Mouse (Mus musculus): ENCODE results near the gene Smim26. TPM values are rescaled to one million over a fixed set of nuclear protein-coding genes. Genes with fewer than 3 reads are reported as not detected.
"Not testable (repeated sequence)": the region's sequence is repeated elsewhere in the genome, so short reads cannot be mapped to it uniquely, and the experiment has no call there.

Smim26 gene
- 10 to 100 TPM; 57.0 to 69.0 TPM for total RNA-seq (2021)

- peak; percentile 65 to 66 for DNase-seq (ENCODE audit: extremely low spot score in 1 of 2, low spot score in 1 of 2)
Measured at GRCm38 (mm10) chr2:144593951-144594651, at the start of gene Smim26. TSS of gene Smim26 (plus strand) at chr2:144594054.

GRCm38 (mm10) chr2:144544630-144545029 is 49.2 kb upstream of the Smim26 start:
- DNase-seq (ENCODE audit: extremely low spot score in 1 of 2, low spot score in 1 of 2): no peak

GRCm38 (mm10) chr2:144545061-144545460 is 48.8 kb upstream of the Smim26 start:
- DNase-seq (ENCODE audit: extremely low spot score in 1 of 2, low spot score in 1 of 2): no peak

DNA sequence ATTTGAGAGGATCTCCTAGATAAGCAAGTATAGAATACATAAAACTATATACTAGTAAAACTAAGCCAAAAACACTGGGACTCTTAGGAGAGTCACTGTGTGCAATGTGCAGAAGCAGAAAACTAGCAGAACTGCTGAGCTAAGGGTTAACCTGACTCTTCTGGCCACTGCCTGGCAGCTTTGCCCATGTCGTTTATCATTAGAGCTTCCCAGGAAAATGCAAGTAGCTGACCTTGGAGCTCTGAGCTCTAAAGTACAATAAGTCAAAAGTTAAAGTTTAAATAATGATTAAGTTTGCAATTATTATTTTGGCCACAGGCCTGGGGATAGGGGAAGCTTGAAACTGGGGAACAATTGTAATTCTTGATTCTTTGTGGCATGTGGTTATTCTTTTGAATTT is 48.4 kb upstream of the Smim26 start:
- DNase-seq (ENCODE audit: extremely low spot score in 1 of 2, low spot score in 1 of 2): no peak

GRCm38 (mm10) chr2:144547559-144547958 is 46.3 kb upstream of the Smim26 start:
- no peak for DNase-seq (ENCODE audit: extremely low spot score in 1 of 2, low spot score in 1 of 2)

- peak; percentile 52 to 67 for DNase-seq (ENCODE audit: extremely low spot score in 1 of 2, low spot score in 1 of 2)
Measured at GRCm38 (mm10) chr2:144550529-144550928, 43.3 kb upstream of the Smim26 start, which contains the start of gene Rbbp9. TSS of gene Rbbp9 (minus strand) at chr2:144550869.

DNA sequence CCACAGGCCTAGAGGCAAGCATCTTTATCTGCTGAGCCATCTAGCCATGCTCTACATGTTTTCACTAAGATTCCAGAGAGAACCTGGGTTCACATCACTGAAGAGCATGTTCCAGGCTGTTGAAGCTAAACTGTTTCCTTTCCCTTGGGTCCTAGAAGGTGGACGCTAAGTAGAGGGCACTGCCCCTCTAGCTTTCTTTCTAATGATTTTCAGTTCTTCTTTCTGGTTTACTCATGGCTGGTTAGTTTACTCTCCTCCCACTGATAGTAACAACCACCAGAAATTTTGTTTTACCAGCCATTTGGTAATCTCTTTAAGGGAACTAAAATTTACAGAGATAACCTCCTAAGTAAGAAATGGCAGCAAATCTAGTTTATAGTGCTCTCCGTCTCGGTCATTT is 39.9 kb upstream of the Smim26 start:
- DNase-seq (ENCODE audit: extremely low spot score in 1 of 2, low spot score in 1 of 2): no peak

GRCm38 (mm10) chr2:144555286-144555819 is 38.5 kb upstream of the Smim26 start:
- DNase-seq (ENCODE audit: extremely low spot score in 1 of 2, low spot score in 1 of 2): no peak

- peak; percentile 84 to 91 for DNase-seq (ENCODE audit: extremely low spot score in 1 of 2, low spot score in 1 of 2)
Measured at GRCm38 (mm10) chr2:144555820-144556552, 37.9 kb upstream of the Smim26 start, which contains the start of gene Sec23b. TSS of gene Sec23b (plus strand) at chr2:144556229.

- no peak for DNase-seq (ENCODE audit: extremely low spot score in 1 of 2, low spot score in 1 of 2)
Measured at GRCm38 (mm10) chr2:144588723-144589122, 5.1 kb upstream of the Smim26 start.

DNA sequence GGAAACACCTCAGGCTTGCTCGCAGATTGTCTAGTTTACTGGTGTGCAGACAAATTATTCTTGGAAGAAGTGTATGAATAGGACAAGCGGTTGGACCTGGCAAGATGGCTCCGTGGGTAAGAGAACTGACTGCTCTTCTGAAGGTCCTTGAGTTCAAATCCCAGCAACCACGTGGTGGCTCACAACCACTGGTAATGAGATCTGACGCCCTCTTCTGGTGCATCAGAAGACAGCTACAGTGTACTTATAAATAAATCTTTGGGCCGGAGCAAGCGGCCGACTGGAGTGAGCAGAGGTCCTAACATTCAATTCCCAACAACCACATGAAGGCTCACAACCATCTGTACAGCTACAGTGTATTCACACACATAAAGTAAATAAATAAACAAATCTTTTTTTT is 818 bp upstream of the Smim26 start:
- DNase-seq (ENCODE audit: extremely low spot score in 1 of 2, low spot score in 1 of 2): not testable (repeated sequence)

- no peak for DNase-seq (ENCODE audit: extremely low spot score in 1 of 2, low spot score in 1 of 2)
Measured at GRCm38 (mm10) chr2:144598006-144598405, 4.2 kb downstream of the Smim26 start.

GRCm38 (mm10) chr2:144599831-144600687 is 6.2 kb downstream of the Smim26 start, which contains the start of gene Dtd1:
TSS of gene Dtd1 (plus strand) at chr2:144599897.
- DNase-seq (ENCODE audit: extremely low spot score in 1 of 2, low spot score in 1 of 2): peak; percentile 79 to 85

GRCm38 (mm10) chr2:144601576-144601975 is 7.7 kb downstream of the Smim26 start:
- DNase-seq (ENCODE audit: extremely low spot score in 1 of 2, low spot score in 1 of 2): no peak

- no peak for DNase-seq (ENCODE audit: extremely low spot score in 1 of 2, low spot score in 1 of 2)
Measured at GRCm38 (mm10) chr2:144613956-144614355, 20.1 kb downstream of the Smim26 start.

- no peak for DNase-seq (ENCODE audit: extremely low spot score in 1 of 2, low spot score in 1 of 2)
Measured at GRCm38 (mm10) chr2:144617074-144617874, 23.4 kb downstream of the Smim26 start.

- DNase-seq (ENCODE audit: extremely low spot score in 1 of 2, low spot score in 1 of 2): no peak
Measured at GRCm38 (mm10) chr2:144621491-144621890, 27.6 kb downstream of the Smim26 start.

DNA sequence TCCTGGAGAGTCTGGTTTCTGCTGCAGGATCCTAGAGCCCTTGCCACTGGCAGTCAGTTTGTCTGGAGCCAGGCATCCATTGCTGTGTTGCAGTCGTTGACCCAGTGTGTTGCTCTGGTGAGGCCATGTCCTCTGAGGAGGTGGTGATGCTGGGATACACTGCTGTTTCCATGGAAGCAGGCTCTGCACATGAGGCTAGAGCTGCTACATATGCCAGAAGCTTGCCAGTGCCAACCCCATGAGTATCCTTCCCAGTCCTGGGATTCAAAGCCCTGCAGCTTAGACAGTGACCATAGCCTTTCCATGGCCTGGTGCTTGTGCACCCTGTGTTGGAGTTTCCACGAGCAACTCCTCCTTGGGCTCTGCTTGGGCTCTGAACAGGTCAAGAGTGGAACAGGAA is 39.7 kb downstream of the Smim26 start:
- DNase-seq (ENCODE audit: extremely low spot score in 1 of 2, low spot score in 1 of 2): no peak

GRCm38 (mm10) chr2:144634231-144634630 is 40.4 kb downstream of the Smim26 start:
- no peak for DNase-seq (ENCODE audit: extremely low spot score in 1 of 2, low spot score in 1 of 2)

- no peak for DNase-seq (ENCODE audit: extremely low spot score in 1 of 2, low spot score in 1 of 2)
Measured at GRCm38 (mm10) chr2:144634729-144635128, 40.9 kb downstream of the Smim26 start.
